Mouse (Mus musculus): Measurements from ENCODE around the gene AC140267.1.

GRCm38 (mm10) chr15:80228071-80228800 lies 7.4 kb upstream of the AC140267.1 start:
- TF ChIP-seq CTCF (IDR thresholded peaks at IDR 0.05; ENCODE audit: low read depth) (no peak), EP300 (IDR thresholded peaks at IDR 0.05; ENCODE audit: low read depth) (no peak)
